Mouse (Mus musculus) retina, postnatal 7 days (tissue): ENCODE measurements around the gene Scml4.

Experiments used
- DNase-seq: peaks from one replicate; pipeline ENCODE4 v3.0.0-alpha.2; 2012; ENCODE audit warnings: low read depth, low spot score

Scml4 gene

DNA sequence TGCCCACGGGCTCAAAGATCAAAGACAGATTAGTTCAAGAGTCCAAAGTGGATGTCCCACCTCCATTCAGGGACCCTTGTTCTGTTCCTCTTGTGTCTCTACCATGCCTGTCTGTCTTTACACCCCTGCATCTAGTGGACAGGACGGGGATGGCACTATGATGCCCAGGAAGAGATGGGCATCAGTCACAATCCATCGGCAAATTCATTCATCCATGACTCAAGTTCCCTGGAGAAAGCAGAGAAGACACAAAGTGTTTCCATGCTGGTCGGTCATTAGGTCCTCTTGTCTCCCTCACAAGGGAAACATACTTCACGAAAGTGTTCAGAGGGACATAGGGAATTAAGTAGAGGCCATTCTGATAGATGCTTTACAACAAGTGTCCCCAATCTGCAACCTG, 87.2 kb downstream of the Scml4 start:
- DNase-seq: no peak

DNA sequence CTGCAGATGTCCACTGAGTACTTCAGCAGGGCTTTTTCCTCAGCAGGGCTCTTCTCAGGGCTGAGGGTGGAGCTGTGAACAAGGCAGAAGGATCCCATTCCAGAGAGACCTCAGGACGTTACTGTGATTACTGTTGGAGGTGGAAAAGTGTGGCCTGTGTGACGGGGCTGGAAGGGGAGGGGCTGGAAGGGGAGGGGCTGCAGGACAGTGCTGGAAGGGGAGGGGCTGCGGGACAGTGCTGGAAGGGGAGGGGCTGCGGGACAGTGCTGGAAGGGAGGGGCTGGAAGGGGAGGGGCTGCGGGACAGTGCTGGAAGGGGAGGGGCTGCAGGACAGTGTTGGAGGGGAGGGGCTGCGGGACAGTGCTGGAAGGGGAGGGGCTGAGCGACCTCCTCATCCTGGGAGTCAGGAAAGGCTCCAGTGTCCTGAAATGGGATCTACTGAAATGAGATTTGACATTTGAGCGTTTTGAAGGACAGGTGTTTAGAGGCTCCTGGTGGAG, 90.1 kb downstream of the Scml4 start:
- no peak for DNase-seq

DNA sequence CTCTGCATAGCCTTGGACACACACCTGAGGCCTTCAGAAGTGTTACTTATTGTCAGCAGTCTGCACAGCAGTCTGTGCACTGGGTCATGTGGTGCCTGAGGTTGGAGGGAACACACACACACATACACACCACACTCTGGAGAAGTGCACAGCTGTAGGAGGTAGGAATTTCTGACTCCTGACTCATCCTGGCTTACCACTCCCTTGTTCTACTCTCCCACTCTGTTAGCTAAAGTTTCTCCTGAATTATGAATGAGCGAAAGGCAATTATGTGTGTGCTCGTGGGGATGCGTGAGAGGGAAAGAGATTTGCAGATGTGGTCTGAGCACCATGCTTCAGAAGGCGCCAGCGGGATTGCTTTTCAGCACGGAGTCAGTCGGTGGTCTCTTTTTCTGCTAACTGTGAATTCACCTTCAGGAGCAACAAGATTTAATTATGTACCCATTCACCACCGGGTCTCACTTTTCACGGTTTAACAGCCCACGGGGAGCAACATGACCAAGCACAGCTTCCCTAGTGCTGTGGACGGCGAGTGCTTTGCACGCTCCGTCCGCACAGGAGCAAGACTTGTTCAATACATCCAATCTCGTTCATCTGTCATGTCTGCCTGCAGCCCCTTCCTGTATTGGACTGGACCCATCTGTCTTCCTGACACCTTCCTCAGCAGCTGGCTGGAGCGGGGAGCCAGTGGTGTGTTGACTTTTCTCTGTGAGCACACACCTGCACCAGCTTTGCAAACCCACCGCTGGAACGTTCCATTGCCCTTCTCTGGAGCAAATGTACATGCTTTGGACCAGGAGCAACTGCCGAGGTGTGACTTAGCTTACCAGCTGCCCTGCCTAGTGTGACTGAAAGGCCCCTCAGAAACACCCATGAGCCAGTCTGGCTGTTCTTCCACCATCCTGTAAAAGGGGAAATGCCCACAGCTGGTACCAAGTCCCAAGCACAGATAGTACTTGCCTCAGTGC, 91.2 kb downstream of the Scml4 start:
- no peak for DNase-seq

DNA sequence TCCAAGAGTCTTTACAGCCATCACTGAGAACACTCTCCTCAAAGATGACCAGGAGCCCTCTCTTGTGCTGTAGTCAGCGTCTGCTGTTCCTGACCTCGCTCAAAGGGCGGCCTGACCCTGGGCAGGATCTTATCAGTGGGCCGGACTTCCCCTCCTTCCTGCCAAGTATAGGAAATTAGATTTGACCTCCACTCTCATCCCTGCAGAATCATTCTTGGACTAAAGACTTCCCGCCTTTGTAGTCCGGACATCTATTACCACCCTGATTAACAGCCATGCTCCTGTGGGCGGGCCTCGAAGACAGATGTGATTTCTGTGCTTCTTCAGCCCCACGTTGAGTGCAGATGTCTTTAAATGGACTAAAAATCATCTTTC, 91.9 kb downstream of the Scml4 start:
- no peak for DNase-seq

DNA sequence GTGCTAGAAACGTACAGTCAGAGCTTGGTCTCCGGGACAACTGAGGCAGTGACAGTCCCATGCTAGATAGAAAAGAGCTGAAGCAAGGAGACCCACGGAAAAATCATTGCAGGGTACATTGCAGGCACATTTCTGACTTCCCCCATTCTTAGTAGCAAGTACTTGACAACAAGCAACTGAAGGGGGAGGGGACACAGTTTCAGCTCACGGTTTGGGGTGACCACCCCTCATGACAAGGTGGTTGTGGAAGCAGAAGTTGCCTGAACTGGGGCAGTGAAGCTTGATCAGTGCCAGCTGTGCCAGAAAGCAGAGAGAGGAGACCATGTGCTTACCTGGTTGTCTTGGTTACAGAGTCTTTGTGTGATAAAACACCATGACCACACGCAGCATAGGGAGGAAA, 93.4 kb downstream of the Scml4 start:
- no peak for DNase-seq

- DNase-seq: no peak
Observed at GRCm38 (mm10) chr10:42955205-42955604, 95.0 kb downstream of the Scml4 start.

- DNase-seq: peak; percentile 58
Observed at GRCm38 (mm10) chr10:42957881-42958651, 97.9 kb downstream of the Scml4 start.

DNA sequence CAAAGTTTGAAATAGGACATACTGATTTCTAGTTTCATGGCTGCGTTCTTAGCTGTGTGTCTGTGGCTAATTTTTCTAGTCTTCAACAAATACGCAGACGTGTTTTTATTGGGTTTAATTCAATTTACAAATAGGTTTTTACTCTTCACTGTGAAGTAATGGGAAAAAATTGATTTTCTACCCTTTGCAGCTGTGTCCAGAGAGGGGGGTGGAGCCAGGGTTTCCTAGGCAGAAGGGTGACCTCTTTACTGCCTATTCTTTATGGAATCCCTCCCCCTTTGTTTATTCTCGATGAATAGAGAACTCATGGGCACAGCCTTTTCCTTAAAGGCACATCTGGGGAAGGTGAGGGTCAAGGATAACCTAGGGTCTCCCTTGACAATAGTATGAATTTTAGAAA, 98.5 kb downstream of the Scml4 start:
- DNase-seq: no peak

DNA sequence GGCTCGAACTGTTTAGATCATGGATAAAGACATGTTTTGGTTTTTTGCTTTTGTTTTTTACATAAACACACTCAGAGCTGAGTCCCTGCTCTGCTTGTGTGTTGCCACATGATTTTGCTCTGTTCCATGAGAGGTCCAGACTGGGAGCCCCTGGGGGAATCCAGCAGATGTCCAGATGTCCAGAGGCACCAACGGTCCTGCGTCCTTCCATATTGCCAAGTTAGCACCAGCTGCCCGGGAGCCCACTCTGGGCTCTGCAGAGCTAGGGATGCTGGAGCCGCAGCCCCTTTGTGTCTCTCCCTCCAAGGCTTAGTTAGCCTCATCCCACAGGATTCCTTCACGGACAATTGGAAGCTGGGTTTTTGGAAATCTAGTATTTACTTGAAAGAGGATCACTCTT, 101.6 kb downstream of the Scml4 start:
- no peak for DNase-seq

DNA sequence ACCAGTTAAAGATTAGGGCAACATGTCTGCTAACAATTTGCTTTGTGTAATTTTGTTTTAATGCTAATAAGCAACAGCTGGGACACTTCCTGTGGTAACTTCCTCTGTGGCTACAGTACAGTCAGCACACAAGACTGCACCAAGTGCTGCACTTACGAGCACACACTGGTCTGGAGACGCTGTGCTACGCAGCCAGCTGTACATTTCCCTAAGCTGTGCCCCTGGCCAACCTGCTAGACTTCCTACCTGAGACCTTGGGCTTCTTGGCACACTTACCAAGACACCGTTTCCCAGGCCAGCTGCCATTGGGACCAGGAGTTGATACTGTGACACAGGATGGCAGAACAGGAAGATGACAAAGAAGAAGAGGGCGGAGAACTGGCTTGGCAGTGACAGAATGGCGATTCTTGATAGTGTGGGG, 102.0 kb downstream of the Scml4 start:
- no peak for DNase-seq

DNA sequence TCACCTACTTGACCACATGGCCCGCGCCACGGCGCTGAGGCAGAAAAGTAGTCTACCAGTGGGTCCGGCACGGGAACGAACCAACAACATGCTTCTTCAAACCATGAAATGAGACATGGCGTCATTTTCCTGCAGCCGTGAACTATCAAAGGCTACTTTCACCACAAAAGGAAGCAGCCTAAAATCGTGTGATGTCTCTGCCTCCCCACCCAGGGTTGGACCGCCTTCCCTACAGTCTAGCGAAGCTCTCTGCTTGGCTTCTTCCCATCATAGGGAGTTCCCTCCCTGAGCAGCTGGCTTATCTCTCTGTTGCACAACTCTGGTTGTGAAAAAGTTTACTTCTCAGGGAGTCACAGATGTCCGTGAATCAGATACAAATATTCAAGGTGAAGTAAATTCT, 102.5 kb downstream of the Scml4 start:
- DNase-seq: no peak

DNA sequence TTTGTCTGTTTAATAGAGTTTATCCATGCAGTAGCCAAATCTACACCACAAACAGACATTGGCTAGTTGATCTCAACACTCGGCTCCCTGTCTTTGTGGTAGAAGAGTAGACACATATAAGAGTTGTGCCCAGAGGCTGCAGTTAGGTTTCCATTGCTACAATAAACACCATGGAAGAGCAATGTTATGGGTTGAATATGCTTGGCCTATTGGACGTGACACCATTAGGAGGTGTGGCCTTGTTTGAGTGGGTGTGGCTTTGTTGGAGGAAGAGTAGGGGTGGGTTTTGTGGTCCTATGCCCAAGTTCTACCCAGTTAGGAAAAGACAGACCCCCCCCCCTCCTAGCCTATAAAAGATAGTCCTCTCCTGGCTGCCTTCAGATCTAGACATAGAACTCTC, 102.9 kb downstream of the Scml4 start:
- DNase-seq: no peak

DNA sequence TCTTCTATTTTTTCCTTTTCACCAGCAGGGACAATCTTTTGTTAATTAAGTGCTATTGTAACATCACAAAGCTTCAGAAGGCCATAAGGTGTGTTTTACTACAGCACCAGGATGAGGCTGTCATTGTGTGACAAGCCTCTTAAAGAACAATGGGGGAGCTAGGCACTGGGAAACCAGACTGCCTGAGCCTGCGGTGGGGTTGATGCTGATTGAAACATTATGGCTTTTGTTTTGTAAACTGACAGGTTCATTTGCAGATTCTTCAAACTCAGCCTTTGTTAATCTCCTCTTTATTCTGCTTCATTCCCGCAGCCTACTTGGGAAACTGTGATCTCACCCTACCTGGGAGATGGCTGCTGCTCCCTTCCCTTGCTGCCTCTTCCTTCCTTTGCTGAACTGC, 108.2 kb downstream of the Scml4 start:
- no peak for DNase-seq

DNA sequence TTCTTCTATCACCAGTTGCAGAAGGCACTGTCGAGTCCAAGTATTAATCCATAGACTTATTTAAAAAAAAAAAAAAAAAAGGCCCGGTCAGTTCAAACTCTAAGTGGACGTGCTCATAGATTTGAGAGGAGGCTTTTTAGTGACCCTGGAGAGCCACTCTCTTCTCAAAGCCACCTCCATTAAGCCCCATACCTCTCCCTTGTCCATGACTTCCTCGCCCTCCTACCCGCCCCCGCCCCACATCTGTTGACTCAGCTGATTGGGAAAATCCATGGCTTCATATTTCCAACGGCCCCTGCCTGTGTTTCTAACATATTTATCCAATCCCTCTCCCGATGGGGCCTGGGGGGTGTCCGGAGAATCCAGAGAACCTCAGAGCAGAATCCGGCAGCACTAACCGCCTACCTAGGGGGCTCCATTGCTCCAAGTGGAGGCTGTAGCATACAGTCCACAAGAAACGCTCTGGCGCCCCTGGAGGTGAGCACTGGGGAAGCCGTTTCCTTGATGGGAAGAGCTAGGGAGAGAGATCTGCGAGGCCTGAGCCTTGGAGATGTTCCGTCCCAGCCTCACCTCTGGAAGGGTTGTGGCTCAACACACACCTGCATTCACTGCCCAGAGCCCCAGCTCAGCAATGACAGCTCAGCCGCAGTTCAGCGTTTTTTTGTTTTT, 112.5 kb downstream of the Scml4 start:
- DNase-seq: peak; percentile 61

- no peak for DNase-seq
Observed at GRCm38 (mm10) chr10:42973537-42973936, 113.4 kb downstream of the Scml4 start.

DNA sequence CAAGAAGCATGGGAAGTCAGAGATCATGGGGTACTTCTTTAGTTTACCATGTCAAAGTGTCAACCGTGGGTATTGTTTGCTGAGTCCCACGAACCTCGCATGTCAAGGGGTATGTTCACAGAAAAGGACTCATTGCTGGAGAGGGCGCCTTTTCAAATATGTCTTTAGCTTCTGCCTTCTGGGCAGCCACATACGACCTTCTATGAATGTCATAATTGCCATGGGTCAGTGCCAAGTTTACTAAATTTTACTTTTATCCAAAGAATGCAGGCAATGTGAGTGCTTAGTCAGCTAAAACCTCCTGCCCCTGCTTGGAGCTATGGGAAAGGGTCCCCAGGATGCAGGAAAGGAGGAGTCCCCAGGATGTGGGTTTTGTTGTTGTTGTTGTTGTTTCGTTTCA, 116.4 kb downstream of the Scml4 start:
- no peak for DNase-seq

- DNase-seq: no peak
Observed at GRCm38 (mm10) chr10:42978346-42978745, 118.2 kb downstream of the Scml4 start.

GRCm38 (mm10) chr10:42980999-42981757, 121.0 kb downstream of the Scml4 start:
- DNase-seq: no peak

DNA sequence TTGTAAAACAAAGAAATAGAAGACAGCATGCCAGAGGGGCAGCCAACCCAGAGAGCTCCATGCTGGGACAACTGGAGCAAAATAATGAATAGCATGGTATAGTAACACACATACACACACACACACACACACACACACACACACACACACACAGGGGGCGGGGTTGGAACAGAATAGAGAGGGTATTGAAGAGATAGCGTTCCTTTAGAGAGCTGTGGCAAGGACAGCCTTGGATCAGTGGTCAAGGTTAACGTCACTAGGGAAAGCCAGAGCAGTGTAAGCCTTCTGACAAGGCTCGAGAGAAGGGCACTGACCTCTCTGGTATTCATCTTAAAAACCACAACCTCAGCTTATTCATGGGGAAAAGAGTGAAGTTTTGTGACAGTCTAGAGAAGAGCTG, 124.7 kb downstream of the Scml4 start:
- DNase-seq: no peak

- peak; percentile 33 for DNase-seq
Observed at GRCm38 (mm10) chr10:42987594-42988052, 127.5 kb downstream of the Scml4 start.

GRCm38 (mm10) chr10:42988627-42989026, 128.5 kb downstream of the Scml4 start:
- DNase-seq: no peak
